Mouse (Mus musculus) kidney, adult 8-10 months (tissue): ENCODE measurements around the gene Mdm4.
"Not testable (repeated sequence)": the region's sequence is repeated elsewhere in the genome, so short reads cannot be mapped to it uniquely, and the experiment has no call there.

ENCODE experiments used
- DNase-seq, 2 experiments: peaks; one replicate each; pipeline ENCODE4 v3.0.0; 2022

The Mdm4 gene

GRCm38 (mm10) chr1:133051829-133052228 lies 21.5 kb upstream of the Mdm4 start:
- no peak for DNase-seq

- DNase-seq, result no peak
These were observed 19.7 kb upstream of the Mdm4 start for GRCm38 (mm10) chr1:133050001-133050431.

- no peak for DNase-seq
These were observed 18.3 kb upstream of the Mdm4 start for GRCm38 (mm10) chr1:133048690-133049089.

- no peak for DNase-seq
These were observed 17.2 kb upstream of the Mdm4 start for GRCm38 (mm10) chr1:133047575-133047974.

- DNase-seq, result no peak
These were observed 16.1 kb upstream of the Mdm4 start for GRCm38 (mm10) chr1:133046441-133046931.

GRCm38 (mm10) chr1:133045861-133046440 lies 15.6 kb upstream of the Mdm4 start:
- DNase-seq, result peak; percentile 54 to 64

- DNase-seq, result no peak
These were observed 14.9 kb upstream of the Mdm4 start, which contains the start of gene Pik3c2b for GRCm38 (mm10) chr1:133045011-133045860. Gene Pik3c2b, plus strand, starts transcription at chr1:133045667.

- peak in 1 of 2 experiments; percentile 47 for DNase-seq
These were observed 9.2 kb upstream of the Mdm4 start for GRCm38 (mm10) chr1:133039505-133039949.

GRCm38 (mm10) chr1:133034682-133035081 lies 4.3 kb upstream of the Mdm4 start:
- not testable (repeated sequence) for DNase-seq

GRCm38 (mm10) chr1:133034091-133034460 lies 3.7 kb upstream of the Mdm4 start:
- peak in 1 of 2 experiments; percentile 46 for DNase-seq

- peak; percentile 57 to 59 for DNase-seq
These were observed 3.1 kb upstream of the Mdm4 start for GRCm38 (mm10) chr1:133033316-133034090.

GRCm38 (mm10) chr1:133032981-133033315 lies 2.6 kb upstream of the Mdm4 start:
- DNase-seq, result no peak

- DNase-seq, result no peak
These were observed 617 bp downstream of the Mdm4 start for GRCm38 (mm10) chr1:133029744-133030143.

- no peak for DNase-seq
These were observed 2.4 kb downstream of the Mdm4 start for GRCm38 (mm10) chr1:133027980-133028379.

- DNase-seq, result no peak
These were observed 3.2 kb downstream of the Mdm4 start for GRCm38 (mm10) chr1:133027126-133027525.

- DNase-seq, result not testable (repeated sequence)
These were observed 4.6 kb downstream of the Mdm4 start for GRCm38 (mm10) chr1:133025796-133026190.

- peak; percentile 86 to 90 for DNase-seq
These were observed 5.1 kb downstream of the Mdm4 start for GRCm38 (mm10) chr1:133025051-133025795.

- no peak for DNase-seq
These were observed 5.9 kb downstream of the Mdm4 start for GRCm38 (mm10) chr1:133024426-133024825.

GRCm38 (mm10) chr1:133023723-133024122 lies 6.6 kb downstream of the Mdm4 start:
- not testable (repeated sequence) for DNase-seq

GRCm38 (mm10) chr1:133021971-133022370 lies 8.4 kb downstream of the Mdm4 start:
- DNase-seq, result not testable (repeated sequence)

- DNase-seq, result no peak
These were observed 9.0 kb downstream of the Mdm4 start for GRCm38 (mm10) chr1:133021391-133021790.

GRCm38 (mm10) chr1:133020137-133020894 lies 10.0 kb downstream of the Mdm4 start:
- DNase-seq, result no peak
